Mouse (Mus musculus): ENCODE measurements around the gene Trim33.

- TF ChIP-seq CTCF (IDR thresholded peaks at IDR 0.05; ENCODE audit: low read depth), result no peak
- no peak for TF ChIP-seq EP300 (IDR thresholded peaks at IDR 0.05; ENCODE audit: low read depth)
These were observed 85.3 kb downstream of the Trim33 start for GRCm38 (mm10) chr3:103364182-103364945.
